Mouse (Mus musculus) MEL (cell line): ENCODE data around the gene Dxo.

Experiments used
- CTCF ChIP-seq, 3 experiments: IDR thresholded peaks in 2 of 3; conservative IDR thresholded peaks in 1 of 3; 2 replicates each; pipeline ENCODE4 v1.5.1; 2011 to 2012; ENCODE audit warnings: low read length in 3 of 3, low read depth in 2 of 3, mild to moderate bottlenecking in 2 of 3, improper control_type of control experiment in 1 of 3, inconsistent platforms in 1 of 3, mixed read lengths in 1 of 3, moderate library complexity in 1 of 3; ENCODE audit not compliant: control insufficient read depth in 1 of 3, insufficient read depth in 1 of 3, poor library complexity in 1 of 3, severe bottlenecking in 1 of 3
- EP300 ChIP-seq, 2 experiments: IDR thresholded peaks; 2 replicates each; pipeline ENCODE4 v1.6.1; 2011; ENCODE audit warnings: improper control_type of control experiment in 2 of 2, low read length in 2 of 2, low read depth in 1 of 2, mild to moderate bottlenecking in 1 of 2
- MAX ChIP-seq: IDR thresholded peaks from 2 replicates; pipeline ENCODE4 v1.6.1; 2011; ENCODE audit warnings: low read length, improper control_type of control experiment
- MAZ ChIP-seq: IDR thresholded peaks from 2 replicates; pipeline ENCODE4 v1.6.1; 2012; ENCODE audit warnings: low read depth, mild to moderate bottlenecking, inconsistent platforms, low read length, improper control_type of control experiment
- MYB ChIP-seq: IDR thresholded peaks from 2 replicates; pipeline ENCODE4 v1.6.1; 2011; ENCODE audit warnings: mild to moderate bottlenecking, low read depth, low read length, improper control_type of control experiment
- POLR2A ChIP-seq, 2 experiments: IDR thresholded peaks; 2 replicates each; pipeline ENCODE4 v1.6.1; 2011 to 2012; ENCODE audit warnings: low read length in 2 of 2, mild to moderate bottlenecking in 2 of 2, control low read depth in 1 of 2, improper control_type of control experiment in 1 of 2, low read depth in 1 of 2, moderate library complexity in 1 of 2; ENCODE audit not compliant: control insufficient read depth in 1 of 2, insufficient read depth in 1 of 2, poor library complexity in 1 of 2
- POLR2AphosphoS5 ChIP-seq: IDR thresholded peaks from 2 replicates; pipeline ENCODE4 v1.6.1; 2012; ENCODE audit warnings: low read depth, borderline replicate concordance, mild to moderate bottlenecking, inconsistent platforms, low read length, moderate library complexity, mixed read lengths
- RCOR1 ChIP-seq: IDR thresholded peaks from 2 replicates; pipeline ENCODE4 v1.6.1; 2012; ENCODE audit warnings: low read depth, mild to moderate bottlenecking, inconsistent platforms, low read length, improper control_type of control experiment
- UBTF ChIP-seq: IDR thresholded peaks from 2 replicates; pipeline ENCODE4 v1.6.1; 2012; ENCODE audit warnings: low read depth, mild to moderate bottlenecking, inconsistent platforms, low read length, improper control_type of control experiment, moderate library complexity, borderline replicate concordance; ENCODE audit not compliant: insufficient read depth
- USF2 ChIP-seq, 2 experiments: IDR thresholded peaks; 2 replicates each; pipeline ENCODE4 v1.6.1; 2011 to 2012; ENCODE audit warnings: improper control_type of control experiment in 2 of 2, low read length in 2 of 2, borderline replicate concordance in 1 of 2, inconsistent platforms in 1 of 2, low read depth in 1 of 2, mild to moderate bottlenecking in 1 of 2; ENCODE audit not compliant: insufficient read depth in 1 of 2
- ZC3H11A ChIP-seq: IDR thresholded peaks from 2 replicates; pipeline ENCODE4 v1.6.1; 2012; ENCODE audit warnings: low read depth, mild to moderate bottlenecking, inconsistent platforms, low read length, improper control_type of control experiment
- ZNF384 ChIP-seq: IDR thresholded peaks from 2 replicates; pipeline ENCODE4 v1.6.1; 2012; ENCODE audit warnings: low read depth, mild to moderate bottlenecking, inconsistent platforms, low read length, improper control_type of control experiment

DNA sequence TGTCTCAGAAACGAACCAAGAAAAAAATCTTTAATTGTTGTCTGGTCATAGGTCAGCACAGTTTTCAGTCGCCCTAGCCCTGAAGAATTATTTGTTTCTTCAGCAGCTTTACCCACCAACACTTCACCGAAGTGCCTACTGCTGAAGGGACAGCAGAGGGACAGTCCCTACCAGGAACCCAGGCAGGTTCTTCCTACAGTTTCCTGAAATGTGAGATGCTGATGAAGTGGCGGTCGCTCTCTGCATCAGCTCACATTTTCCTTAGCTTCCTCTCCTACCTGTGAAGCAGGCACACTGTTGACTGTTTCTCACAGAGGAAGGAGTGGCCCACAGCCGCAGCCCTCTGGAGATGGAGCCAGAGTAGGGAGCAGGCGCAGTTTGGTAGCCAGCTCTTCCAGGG lies 29.2 kb downstream of the Dxo start:
- TF ChIP-seq POLR2A (IDR thresholded peaks at IDR 0.05; ENCODE audit: control insufficient read depth in 1 of 2, insufficient read depth in 1 of 2, low read depth in 1 of 2, low read length in 2 of 2, poor library complexity in 1 of 2) = no peak
- TF ChIP-seq MAZ = no peak
- TF ChIP-seq POLR2AphosphoS5 = no peak
- no peak for TF ChIP-seq CTCF (IDR thresholded peaks at IDR 0.05 in 2 of 3, conservative IDR thresholded peaks at IDR 0.05 in 1 of 3; ENCODE audit: control insufficient read depth in 1 of 3, insufficient read depth in 1 of 3, low read depth in 2 of 3, low read length in 3 of 3, poor library complexity in 1 of 3, severe bottlenecking in 1 of 3)
- no peak for TF ChIP-seq USF2 (IDR thresholded peaks at IDR 0.05; ENCODE audit: borderline replicate concordance in 1 of 2, insufficient read depth in 1 of 2, low read depth in 1 of 2, low read length in 2 of 2)
- no peak for TF ChIP-seq RCOR1
- no peak for TF ChIP-seq UBTF
- TF ChIP-seq ZC3H11A = no peak
- TF ChIP-seq MYB = no peak
- no peak for TF ChIP-seq EP300 (IDR thresholded peaks at IDR 0.05; ENCODE audit: low read depth in 1 of 2, low read length in 2 of 2)
- TF ChIP-seq ZNF384 = no peak
- TF ChIP-seq MAX = no peak
